Mouse (Mus musculus): ENCODE results near the gene Pih1d2. TPM values are rescaled to one million over a fixed set of nuclear protein-coding genes. Genes with fewer than 3 reads are reported as not detected.

Gene Pih1d2
- total RNA-seq (2021): 1 to 10 TPM; 3.1 to 3.7 TPM

DNA sequence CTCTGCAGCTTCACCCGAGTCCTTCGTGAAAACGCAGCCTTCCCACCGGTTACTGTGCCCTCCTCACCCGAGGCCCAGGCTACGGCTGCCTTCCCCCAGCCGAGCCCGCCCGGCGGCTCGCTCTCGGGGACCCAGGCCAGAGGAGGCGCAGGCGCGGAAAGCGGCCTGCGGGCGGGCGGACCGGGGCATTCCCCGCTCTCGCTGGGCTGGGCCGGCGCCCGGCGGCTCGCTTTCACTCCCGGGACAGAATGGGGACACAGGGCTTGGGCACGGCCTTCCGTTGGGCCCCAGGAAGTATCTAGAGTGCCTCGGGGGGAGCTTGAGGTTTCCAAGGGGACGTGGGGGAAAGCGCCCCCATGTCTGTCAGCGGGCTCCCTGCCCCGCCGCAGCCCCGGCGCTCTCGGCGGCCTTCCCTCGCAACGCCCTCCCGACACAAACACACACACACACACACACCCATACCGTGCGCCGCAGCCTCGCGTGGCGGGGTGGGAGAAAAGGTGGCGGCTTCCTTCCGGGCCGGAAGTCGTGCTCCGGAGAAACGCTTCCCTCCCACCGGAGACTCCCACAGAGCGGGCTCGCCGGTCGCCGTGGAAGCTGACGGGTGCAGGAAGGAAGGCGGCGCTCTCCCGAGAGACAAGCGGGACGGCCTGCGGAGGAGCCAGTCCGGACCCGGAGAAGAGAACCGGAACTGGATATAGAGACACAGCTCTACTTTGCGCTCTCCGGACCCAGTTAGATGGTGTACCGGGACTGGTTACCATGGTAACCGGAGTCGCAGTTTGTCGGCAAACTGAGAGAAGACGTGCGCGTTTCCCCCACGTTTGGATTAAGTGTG, at the start of gene Pih1d2, which contains the start of gene Nkapd1:
Gene Pih1d2, plus strand, starts transcription at position 556 of the 838 bp plus-strand sequence.
Gene Nkapd1, minus strand, starts transcription at position 699 of the 838 bp plus-strand sequence.
- peak; percentile 89 to 93 for DNase-seq (ENCODE audit: low spot score in 2 of 2)
- intact Hi-C loops (cut with DNase I): no loop called here

DNA sequence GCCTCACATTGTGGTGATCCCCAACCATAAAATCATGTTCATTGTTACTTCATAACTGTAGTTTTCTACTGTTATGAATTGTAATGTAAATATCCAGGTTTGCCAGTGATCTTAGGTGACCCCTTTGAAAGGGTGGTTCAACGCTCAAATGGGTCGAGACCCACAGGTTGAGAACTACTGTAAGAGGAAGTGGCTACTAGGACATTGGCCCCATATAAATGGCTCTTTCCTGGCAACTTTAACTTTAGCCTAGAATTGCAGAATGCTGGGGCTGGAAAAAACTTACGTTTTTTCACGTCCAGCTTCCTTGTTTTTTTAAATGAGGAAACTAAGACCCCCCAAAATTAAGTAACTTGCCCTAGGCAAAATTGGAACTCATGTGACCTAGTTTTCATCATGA, 49.7 kb upstream of the Pih1d2 start:
- DNase-seq (ENCODE audit: low spot score in 2 of 2): no peak
- intact Hi-C loops (cut with DNase I): no loop called here

DNA sequence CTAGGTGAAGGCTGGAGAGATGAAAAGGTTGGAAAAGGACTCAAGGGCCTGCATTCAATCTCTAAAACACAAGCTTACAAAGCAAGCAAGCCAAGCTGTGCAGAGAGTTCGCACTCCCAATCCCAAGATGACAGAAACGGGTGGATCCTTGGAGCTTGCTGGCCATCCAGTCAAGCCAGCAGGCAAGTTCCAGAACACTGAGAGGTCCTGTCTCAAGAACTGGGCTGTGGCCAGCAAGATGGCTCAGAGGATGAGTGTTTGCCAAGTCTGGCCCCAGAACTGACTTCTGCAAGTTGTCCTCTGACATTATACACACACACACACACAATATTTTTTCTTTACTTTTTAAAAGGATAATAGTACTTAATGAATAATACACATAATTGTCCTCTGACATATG, 49.2 kb upstream of the Pih1d2 start:
- intact Hi-C loops (cut with DNase I): no loop called here
- no peak for DNase-seq (ENCODE audit: low spot score in 2 of 2)

DNA sequence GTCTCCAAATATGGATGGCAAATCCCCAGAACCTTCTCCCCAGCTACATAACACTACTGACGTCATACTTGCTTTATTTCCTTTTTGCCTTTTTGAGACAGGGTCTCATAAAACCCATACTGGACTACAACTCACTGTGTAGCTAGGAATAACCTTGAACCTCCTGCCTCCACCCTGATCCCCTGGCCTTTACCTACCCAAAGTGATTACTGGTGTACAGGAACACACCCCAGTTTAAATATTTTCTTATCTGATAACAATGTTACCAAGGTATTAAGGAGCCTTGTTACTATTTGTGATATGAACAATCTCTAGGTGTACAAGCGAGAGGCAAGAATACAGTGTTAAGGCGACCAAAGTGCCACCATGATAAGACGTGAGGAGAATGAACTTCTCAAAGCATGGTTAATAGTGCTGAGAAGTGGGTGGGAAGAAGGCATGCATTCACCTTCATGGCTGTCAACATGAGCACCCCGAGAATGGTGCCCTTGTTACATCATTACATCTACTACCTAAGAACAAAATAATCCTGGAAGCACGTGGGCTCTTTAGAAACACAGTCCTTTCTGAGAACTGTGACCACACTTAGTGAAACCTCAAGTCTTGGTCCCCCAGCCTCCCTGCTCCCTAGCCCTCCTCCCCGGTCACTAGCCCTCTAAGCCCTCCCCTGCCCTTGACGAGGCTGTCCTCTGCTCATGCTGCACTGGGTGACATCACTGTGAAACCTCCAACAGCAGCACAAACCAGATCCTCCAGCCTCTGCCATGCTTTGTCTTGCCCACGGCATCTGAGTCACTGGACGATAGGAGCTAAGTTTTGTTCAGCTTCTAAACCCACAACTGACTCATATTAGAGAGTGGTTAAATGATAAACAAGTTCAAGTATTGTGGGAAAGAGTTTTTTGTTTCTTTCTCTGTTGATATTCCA, 47.3 kb upstream of the Pih1d2 start:
- intact Hi-C loops (cut with DNase I): no loop called here
- DNase-seq (ENCODE audit: low spot score in 2 of 2): no peak

DNA sequence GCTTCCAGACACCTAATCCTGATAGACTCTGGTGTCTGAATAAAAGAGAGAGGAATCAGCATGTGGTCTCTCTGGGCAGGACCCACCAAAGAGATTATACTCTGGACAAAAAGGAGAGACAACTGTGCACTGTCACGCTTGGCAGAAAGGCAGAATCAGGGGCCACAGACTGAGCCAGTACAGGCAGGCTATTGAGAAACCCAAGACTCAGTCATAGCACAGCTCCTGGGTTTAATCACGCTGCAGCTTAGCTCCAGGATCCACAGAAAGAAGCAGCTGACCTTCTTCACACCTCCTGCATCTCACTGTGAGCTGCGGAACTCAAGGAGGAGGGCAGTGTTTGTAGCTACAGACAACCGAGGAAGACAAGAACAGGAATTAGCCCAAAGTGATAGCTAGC, 36.8 kb upstream of the Pih1d2 start:
- no peak for DNase-seq (ENCODE audit: low spot score in 2 of 2)
- intact Hi-C loops (cut with DNase I): no loop called here

DNA sequence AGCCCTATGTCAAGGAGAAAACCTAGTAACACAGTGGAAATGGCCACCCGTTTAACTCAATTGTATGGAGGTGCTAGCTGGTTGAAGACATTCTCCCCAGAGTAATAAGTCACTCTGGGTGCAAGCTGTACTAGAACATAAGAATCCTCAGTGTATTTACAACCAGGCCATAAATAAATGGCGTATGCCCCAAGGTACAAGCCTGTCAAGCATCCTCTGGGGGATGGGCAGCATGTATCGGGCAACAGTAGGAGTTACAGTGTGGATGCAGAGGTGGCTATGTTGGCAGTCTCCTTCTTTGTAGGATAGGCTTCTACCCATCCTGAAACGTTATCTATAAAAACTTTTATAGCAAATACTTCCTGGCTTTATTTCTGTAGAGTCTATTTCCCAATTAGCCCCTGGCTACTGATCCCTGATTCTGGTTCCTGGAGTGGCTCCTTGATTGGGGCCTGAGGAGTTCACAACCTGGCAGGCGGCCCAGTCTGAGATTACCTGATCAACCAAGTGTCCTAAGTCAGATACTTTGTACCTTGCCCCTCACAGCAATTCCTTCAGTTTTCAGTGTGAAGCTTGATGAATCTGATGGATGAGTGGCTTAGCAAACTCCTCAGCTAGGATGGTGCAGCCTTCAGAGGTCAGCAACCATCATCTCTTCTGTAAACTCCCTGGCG, 31.8 kb upstream of the Pih1d2 start:
- DNase-seq (ENCODE audit: low spot score in 2 of 2): no peak
- intact Hi-C loops (cut with DNase I): no loop called here

DNA sequence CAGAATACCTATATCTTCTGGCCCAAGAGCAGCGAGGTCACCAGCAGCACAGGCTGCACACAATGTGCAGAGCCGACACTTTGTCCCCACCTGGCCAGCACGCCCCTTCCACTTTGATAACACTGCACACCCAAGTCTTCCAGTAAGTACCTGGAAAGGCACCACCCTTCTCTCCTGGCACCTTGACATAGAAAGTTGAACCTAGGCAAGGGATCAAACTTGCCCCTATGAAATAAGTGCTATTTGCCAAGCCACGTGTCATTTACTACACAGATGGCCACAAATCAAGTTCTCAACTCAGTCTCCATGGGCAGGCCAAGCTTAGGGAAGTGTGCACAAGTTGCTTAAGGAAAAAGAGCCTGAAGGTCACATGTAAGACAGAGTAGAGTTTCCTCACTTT, 30.2 kb upstream of the Pih1d2 start:
- intact Hi-C loops (cut with DNase I): no loop called here
- DNase-seq (ENCODE audit: low spot score in 2 of 2): no peak

DNA sequence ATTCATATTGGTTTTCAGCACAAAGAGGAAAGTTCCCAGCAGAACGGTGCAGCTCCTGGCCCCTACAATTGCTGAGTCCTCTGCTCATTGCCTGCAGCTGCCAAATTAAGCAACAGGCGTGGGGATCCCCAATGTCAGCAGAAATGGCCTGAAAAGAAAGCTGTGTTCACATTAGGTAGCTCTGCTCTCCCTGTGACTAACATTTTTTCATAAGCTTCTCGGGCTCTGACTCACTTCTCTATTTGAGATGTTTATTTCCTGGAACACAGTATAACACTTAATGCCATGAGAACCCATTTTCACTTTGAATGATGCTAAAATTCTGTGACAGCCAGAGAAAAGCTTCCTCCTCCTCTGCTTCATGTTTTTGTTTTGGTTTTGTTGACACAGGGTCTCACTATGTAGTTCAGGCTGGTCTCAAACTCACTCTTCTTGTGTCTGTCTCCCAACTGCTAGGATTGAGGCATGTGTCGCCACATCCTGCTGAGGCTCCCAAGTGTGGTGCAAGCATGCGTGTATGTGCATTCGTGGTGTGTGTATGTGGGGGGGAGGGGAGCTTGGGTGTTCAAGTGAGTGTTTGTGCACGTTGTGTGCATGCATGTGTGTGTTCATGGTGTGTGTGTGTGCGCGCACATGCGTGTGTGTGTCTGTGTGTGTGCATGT, 26.1 kb upstream of the Pih1d2 start:
- DNase-seq (ENCODE audit: low spot score in 2 of 2): no peak
- intact Hi-C loops (cut with DNase I): no loop called here

DNA sequence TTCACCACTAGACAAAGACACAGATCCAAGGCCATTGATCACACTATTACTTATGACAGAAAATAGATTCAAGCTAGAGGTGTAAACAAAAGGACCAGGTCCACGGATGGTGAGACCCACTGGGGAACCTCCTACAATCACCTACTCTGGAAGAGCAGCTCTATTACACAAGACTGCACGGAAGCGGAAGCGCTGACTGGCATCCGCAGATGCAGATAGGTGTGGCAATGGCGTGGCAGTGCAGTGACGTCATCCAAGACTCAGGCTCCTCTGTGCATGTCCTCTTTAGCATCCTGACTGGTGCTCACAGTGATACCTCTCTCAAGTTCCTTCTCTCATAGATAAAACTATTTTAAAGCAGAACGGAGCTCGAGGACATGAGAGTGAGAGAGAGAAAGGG, 24.2 kb upstream of the Pih1d2 start:
- intact Hi-C loops (cut with DNase I): no loop called here
- DNase-seq (ENCODE audit: low spot score in 2 of 2): no peak

DNA sequence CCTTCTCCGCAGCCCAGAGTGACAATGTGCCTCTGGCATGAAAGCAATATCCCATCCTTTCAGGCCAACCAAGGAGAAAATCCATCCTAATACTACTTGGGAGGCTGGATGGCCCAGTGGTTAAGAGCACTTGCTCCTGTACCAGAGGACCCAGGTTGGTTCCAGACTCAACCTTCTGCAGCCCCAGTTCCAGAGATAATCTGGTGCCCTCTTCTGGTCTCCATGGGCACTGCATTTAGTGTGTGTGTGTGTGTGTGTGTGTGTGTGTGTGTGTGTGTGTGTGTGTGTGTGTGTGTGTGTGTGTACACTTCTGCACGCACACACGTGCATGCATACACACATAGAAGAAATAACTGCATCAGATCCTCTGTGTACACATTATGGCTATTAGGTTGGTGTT, 23.6 kb upstream of the Pih1d2 start:
- intact Hi-C loops (cut with DNase I): no loop called here
- DNase-seq (ENCODE audit: low spot score in 2 of 2): no peak

DNA sequence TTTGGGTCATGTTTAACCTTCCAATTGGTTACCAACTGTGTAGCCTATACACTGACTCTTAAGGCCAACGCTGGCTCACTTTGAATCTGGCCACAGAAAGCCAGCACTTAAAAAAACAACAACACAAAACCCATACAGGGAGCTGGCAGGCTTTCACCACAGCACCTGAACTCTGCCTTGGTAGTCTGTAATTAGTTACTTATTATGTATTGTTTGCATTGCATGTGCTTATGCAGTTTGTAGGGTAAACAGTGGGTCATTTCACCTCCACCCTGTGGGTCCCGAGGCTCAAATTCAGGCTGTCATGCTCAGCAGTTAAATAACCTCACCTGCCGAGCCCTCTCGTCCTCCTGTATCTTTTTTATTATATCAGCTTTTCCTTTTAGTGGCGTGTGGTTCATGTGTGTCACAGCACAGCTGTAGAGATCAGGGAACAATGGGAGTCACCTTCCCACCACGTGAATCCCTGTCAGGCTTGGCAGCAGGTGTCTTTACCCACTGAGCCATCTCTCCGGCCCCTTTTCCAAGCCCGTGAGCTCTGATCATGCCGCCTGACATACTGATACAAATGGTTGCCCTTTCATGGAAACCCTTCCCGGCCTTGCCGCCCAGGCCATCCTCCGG, 22.2 kb upstream of the Pih1d2 start:
- no peak for DNase-seq (ENCODE audit: low spot score in 2 of 2)
- intact Hi-C loops (cut with DNase I): no loop called here

DNA sequence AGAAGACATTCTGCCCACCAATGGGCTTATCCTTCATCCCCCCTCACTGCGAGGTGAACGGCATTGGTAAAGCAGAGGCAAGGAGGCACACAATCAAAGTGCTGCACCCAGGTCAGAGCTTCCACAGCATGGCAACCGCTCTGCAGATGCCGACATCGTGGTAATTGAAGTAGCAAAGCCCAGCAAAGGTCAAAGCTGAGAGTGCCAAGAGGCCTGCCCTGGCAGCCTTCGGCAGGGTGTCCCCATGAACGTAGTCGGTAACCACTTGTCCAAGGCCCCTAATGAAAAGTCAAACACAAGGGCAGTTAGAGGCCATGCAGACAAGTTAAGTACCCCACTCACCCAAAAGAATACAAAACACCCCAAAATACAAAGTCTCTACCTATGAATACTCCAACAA, 20.1 kb upstream of the Pih1d2 start:
- intact Hi-C loops (cut with DNase I): no loop called here

DNA sequence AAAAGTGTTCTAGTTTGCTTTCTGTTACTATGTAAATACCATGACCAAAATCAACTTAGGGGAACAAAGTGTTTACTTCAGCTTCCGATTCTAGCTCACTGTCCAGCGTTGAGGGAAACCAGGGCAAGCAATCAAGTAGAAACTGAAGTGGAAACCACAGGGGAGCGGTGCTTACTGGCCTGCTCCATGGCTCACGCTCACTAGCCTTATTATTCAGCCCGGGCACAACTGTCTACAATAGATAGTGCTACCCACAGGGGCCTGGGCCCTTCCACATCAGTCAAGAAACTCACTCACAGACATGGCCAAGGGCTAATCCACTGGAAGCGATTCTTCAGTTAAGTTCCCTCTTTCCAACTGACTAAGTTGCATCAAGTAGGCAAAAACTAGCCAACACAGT, 15.6 kb upstream of the Pih1d2 start:
- no peak for DNase-seq (ENCODE audit: low spot score in 2 of 2)
- intact Hi-C loops (cut with DNase I): no loop called here

More for the DNA sequence above, 20.1 kb upstream of the Pih1d2 start:
- no peak for DNase-seq (ENCODE audit: low spot score in 2 of 2)

DNA sequence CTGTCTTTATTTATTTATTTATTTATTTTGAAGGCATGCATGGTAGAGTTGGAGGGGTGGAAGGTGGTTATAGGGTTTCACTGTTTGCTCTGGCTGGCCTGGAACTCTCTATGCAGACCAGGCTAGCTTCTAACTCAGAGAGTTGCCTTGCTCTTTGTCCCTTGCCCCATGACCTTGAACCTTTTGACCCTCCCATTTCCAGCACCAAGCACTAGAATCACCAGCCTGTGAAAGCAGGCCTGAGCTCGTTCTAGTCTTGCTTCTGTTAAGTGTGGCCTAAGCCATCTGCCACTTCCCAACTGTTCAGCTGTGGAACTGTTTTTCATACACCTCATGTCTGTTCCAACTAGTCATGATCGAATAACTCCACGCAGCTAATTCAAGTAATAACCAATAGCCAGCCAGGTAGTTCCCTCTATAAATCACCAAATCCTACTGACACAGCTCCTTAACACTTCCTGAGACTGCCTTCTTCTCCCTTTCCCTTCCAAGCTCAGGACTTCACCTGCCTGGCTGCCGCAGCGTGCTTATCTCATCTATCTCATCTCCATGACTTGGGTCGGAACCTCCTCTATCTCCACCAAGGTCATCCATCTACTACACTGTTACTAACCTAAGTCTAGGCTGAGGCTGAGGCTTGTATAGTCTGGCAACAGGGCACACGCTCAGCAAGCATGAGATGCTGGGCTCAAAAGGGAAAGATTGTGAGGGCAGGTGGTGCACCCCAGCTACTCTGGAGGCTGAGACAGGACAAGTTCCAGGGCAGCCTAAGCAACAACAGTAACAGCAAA, 14.9 kb upstream of the Pih1d2 start:
- intact Hi-C loops (cut with DNase I): no loop called here
- no peak for DNase-seq (ENCODE audit: low spot score in 2 of 2)

DNA sequence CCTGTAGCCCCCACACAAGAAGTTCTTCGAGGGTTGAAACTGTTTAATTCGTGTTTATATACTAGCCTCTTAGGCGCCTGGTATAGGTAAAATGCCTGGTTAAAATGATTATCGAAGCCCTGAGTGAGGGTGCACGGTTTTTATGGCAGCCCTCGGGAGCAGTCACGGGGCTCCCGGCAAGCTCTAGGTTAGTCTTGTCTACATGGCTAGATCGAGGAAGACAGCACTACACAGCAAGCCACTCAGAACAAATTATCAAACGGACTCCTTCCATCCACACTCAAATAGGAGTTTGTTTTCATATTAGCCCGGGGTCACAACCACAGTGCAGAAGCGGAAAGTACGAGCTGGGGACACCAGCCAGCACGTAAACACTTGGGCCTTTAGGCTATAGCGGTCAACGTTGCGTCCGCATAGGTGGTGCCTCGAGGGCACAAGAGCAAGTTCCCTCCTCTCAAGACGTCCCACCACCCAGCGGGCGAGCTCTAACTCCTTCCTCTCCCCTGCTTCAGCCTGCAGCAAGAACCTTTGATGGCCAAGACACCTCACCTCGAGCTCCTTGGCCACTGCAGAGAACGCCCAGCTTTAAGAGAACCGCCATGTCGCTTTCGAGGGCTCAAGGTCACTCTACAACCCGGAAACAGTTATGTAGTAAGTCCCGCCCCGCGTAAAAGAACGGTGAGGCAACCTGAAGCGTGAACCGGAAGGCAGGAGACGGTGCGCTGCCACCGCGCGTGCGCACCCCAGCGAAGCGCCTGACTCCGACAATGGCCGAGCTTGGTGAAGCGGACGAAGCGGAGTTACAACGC, 13.7 kb upstream of the Pih1d2 start, which contains the start of the genes Sdhd and Timm8b:
Gene Sdhd, minus strand, starts transcription at position 624 of the 809 bp plus-strand sequence.
Gene Timm8b, plus strand, starts transcription at position 722 of the 809 bp plus-strand sequence.
- intact Hi-C loops (cut with DNase I): no loop called here
- DNase-seq (ENCODE audit: low spot score in 2 of 2): peak; percentile 93 to 95

DNA sequence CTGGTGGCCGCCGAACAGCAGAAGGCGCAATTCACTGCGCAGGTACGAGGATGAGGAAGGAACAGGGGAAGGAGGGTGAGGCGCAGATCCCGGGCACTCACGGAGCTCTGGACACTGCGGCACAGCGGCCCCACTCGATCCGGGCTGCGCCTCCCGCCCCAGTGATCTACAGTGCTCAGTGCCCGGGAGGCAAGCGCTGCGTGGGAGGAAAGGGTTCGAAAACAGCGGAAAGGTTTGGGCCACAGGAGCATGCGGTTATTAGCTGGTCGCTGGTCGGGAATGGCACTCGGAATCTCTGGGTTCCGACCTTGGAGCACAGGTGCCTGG, 13.2 kb upstream of the Pih1d2 start:
- no peak for DNase-seq (ENCODE audit: low spot score in 2 of 2)
- intact Hi-C loops (cut with DNase I): no loop called here

DNA sequence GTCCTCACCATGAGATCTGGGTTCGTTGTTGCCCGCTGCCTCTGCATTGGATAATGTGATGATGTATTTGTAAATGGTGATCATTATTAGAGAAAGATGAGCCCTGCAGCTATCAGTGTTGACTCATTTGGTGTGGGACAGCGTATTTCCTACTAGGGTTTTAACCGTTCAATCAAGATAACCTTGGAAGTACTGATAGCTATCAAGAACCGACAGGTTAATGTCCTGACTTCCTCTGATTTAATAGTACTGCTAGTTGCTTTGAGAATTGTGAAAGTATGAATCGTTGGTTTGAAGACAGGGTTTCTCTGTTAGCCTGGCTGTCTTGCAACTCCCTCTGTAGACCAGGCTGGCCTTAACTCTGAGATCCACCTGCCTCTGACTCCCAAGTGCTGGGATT, 12.8 kb upstream of the Pih1d2 start:
- intact Hi-C loops (cut with DNase I): no loop called here

DNA sequence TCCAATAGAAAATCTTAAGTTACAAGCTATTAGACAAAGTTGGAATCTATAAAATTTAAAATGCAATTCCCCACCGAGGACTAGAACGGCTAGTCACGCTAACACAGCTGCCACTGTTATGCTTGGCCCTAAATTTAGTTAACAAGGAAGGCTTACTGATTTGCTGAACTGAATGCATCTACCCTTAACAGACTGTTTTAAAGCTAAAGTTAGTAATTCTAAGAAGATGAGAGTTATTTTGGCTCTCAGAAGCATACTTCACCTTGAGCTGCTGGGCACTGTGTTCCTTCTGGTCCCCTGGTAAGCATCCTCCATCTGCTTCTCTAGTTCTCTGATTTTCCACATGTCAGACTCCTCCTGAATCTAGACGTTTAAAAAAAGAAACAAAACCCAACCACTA, 5.0 kb upstream of the Pih1d2 start:
- intact Hi-C loops (cut with DNase I): no loop called here
- no peak for DNase-seq (ENCODE audit: low spot score in 2 of 2)

More for the DNA sequence above, 12.8 kb upstream of the Pih1d2 start:
- no peak for DNase-seq (ENCODE audit: low spot score in 2 of 2)

Data from left cerebral cortex, postnatal 36 days (tissue).